Mouse (Mus musculus): ENCODE measurements around the gene Atg4d. TPM values are rescaled to one million over a fixed set of nuclear protein-coding genes. Genes with fewer than 3 reads are reported as not detected.
"Not testable (repeated sequence)": the region's sequence is repeated elsewhere in the genome, so short reads cannot be mapped to it uniquely, and the experiment has no call there.

Atg4d gene
- polyA plus RNA-seq, 1 experiment from 2014 or later = 48.5 TPM

DNA sequence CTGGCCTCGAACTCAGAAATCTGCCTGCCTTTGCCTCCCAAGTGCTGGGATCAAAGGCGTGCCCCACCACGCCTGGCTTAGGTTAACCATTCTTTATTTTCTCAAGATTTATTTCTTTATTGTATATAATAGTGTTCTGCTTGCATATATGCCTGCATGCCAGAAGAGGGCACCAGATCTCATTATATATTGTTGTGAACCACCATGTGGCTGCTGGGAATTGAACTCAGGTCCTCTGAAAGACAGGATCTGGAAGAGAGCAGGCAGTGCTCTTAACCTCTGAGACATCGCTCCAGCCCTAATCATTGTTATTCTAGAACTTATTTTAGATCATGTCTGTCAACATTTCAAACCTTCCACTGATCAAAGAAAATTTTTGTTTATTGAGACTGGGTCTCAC is 54.4 kb downstream of the Atg4d start:
- ATAC-seq (replicated peaks; ENCODE audit: insufficient number of reproducible peaks, insufficient read depth, low FRiP score, low read depth) = no peak
- Histone ChIP-seq H3K27ac (no peak overlapping the region), H3K36me3 (no peaks in the 10 kb centered on the region), H3K4me1 (replicated peaks) (peaks cover 30% of the 10 kb centered on the region), H3K9me3 (replicated peaks) (no peaks in the 10 kb centered on the region), H3K4me2 (no peak overlapping the region), H3K4me3 (no peak overlapping the region), H3K27me3 (no peaks in the 10 kb centered on the region), H3K9ac (no peak overlapping the region)
- WGBS = 92% methylated on average over 4 of the region's 4 CpGs

GRCm38 (mm10) chr9:21320280-21320618 is 55.2 kb downstream of the Atg4d start:
- peak overlapping the region; percentile 77 for H3K9ac ChIP-seq
- ATAC-seq (replicated peaks; ENCODE audit: insufficient number of reproducible peaks, insufficient read depth, low FRiP score, low read depth) = no peak; the same call in 1 of the 2 replicates
- no peaks in the 10 kb centered on the region for H3K9me3 ChIP-seq (replicated peaks)
- H3K4me3 ChIP-seq = peak overlapping the region; percentile 84
- H3K4me1 ChIP-seq (replicated peaks) = peaks cover 32% of the 10 kb centered on the region
- H3K27ac ChIP-seq = no peak overlapping the region
- WGBS = 32% methylated on average over 4 of the region's 4 CpGs
- H3K27me3 ChIP-seq = no peaks in the 10 kb centered on the region
- H3K4me2 ChIP-seq = peak overlapping the region; percentile 86
- H3K36me3 ChIP-seq = peaks cover 5% of the 10 kb centered on the region; the same call in 1 of the 2 replicates

GRCm38 (mm10) chr9:21320619-21321512 is 55.8 kb downstream of the Atg4d start, which contains the start of gene Slc44a2:
Gene Slc44a2 (plus strand): TSS chr9:21320698.
- H3K27ac ChIP-seq = peak within 1 kb of the TSS; percentile 78
- under 1% methylated on average over 52 of the region's 52 CpGs for WGBS

DNA sequence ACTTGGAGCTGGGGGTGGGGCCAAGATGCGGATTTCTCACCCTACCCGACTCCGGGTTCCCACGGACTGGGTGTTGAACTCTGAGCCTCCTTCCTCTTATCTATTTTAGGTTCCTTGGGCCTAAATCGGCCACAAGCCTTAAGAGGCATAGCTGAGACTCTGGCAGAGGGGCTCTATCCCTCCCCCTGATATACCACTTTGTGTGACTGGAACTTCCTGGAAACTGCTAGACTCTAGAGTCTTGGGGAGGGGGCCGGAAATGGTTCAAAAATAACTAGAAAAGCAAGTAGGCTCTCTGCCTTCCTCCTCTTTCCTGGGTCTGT is 56.4 kb downstream of the Atg4d start:
- Histone ChIP-seq H3K4me3 (peak overlapping the region; percentile 84), H3K36me3 (peaks cover 5% of the 10 kb centered on the region; the same call in 1 of the 2 replicates), H3K27ac (peak overlapping the region; percentile 78), H3K9ac (peak overlapping the region; percentile 77), H3K4me1 (replicated peaks) (peaks cover 32% of the 10 kb centered on the region), H3K9me3 (replicated peaks) (no peaks in the 10 kb centered on the region), H3K4me2 (peak overlapping the region; percentile 86), H3K27me3 (no peaks in the 10 kb centered on the region)
- 7% methylated on average over 6 of the region's 6 CpGs for WGBS
- ATAC-seq (replicated peaks; ENCODE audit: insufficient number of reproducible peaks, insufficient read depth, low FRiP score, low read depth) = 0 out of 2 replicates have a peak, but pooled peaks have one; percentile 14

More at GRCm38 (mm10) chr9:21320619-21321512, 55.8 kb downstream of the Atg4d start, which contains the start of gene Slc44a2:
- Histone ChIP-seq H3K36me3 (peaks cover 5% of the 10 kb centered on the region; the same call in 1 of the 2 replicates), H3K4me2 (peak within 1 kb of the TSS; percentile 86), H3K9ac (peak within 1 kb of the TSS; percentile 77), H3K9me3 (replicated peaks) (no peaks in the 10 kb centered on the region), H3K4me1 (replicated peaks) (peaks cover 32% of the 10 kb centered on the region), H3K4me3 (peak within 1 kb of the TSS; percentile 84), H3K27me3 (no peaks in the 10 kb centered on the region)
- ATAC-seq (replicated peaks; ENCODE audit: insufficient number of reproducible peaks, insufficient read depth, low FRiP score, low read depth) = peak; percentile 93

DNA sequence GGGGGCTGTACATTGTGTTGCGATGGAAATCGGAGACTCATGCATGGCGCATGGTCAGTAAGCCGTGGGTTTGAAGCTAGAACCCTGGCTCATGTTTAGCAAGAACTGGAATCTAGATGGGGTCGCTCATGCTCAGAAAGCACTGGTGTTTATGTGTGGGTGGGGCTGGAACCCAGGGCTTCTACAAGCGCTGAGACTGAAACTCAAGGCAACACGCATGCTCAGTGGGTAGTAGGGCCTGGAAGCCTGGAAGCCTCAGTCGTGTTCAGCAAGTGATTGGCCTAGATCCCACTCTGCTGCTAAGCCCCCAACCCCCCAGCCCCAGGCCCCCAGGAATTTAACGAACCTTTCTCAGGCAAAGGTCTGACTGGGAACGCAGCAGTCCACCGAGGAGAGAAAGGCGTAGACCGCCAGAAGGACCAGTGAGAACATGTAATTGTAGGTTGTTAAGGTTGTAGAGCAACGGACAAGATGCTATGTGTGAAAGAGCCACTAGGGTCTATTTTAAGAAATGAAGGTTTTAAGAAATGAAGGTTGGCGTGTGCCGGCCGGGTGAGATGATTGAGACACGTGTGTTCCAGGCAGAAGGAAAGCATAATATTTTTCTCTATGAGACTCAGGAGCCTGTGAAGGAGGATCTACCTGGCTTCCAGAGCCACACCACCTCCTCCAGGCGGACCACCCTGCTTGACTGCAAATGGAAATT is 57.3 kb downstream of the Atg4d start:
- no peak for ATAC-seq (replicated peaks; ENCODE audit: insufficient number of reproducible peaks, insufficient read depth, low FRiP score, low read depth)
- no peaks in the 10 kb centered on the region for H3K9me3 ChIP-seq (replicated peaks)
- H3K4me3 ChIP-seq = peak overlapping the region; percentile 84
- 65% methylated on average over 19 of the region's 19 CpGs for WGBS
- no peaks in the 10 kb centered on the region for H3K27me3 ChIP-seq
- H3K36me3 ChIP-seq = peaks cover 5% of the 10 kb centered on the region; the same call in 1 of the 2 replicates
- peak overlapping the region; percentile 78 for H3K27ac ChIP-seq
- peak overlapping the region; percentile 86 for H3K4me2 ChIP-seq
- peaks cover 36% of the 10 kb centered on the region for H3K4me1 ChIP-seq (replicated peaks)
- peak overlapping the region; percentile 77; the same call in 1 of the 2 replicates for H3K9ac ChIP-seq

GRCm38 (mm10) chr9:21322917-21323297 is 57.8 kb downstream of the Atg4d start:
- H3K36me3 ChIP-seq; H3K4me3 ChIP-seq; H3K9me3 ChIP-seq (replicated peaks); ATAC-seq (replicated peaks; ENCODE audit: insufficient number of reproducible peaks, insufficient read depth, low FRiP score, low read depth); H3K27me3 ChIP-seq; H3K9ac ChIP-seq; H3K27ac ChIP-seq: not testable (repeated sequence)
- WGBS = 84% methylated on average over 8 of the region's 8 CpGs
- Histone ChIP-seq H3K4me1 (replicated peaks) (peaks cover 40% of the 10 kb centered on the region), H3K4me2 (0 out of 2 replicates have a peak overlapping the region, but pooled peaks have one; percentile 86)

GRCm38 (mm10) chr9:21324269-21324668 is 59.2 kb downstream of the Atg4d start:
- H3K9ac ChIP-seq = no peak overlapping the region
- 81% methylated on average over 11 of the region's 11 CpGs for WGBS
- ATAC-seq (replicated peaks; ENCODE audit: insufficient number of reproducible peaks, insufficient read depth, low FRiP score, low read depth) = no peak
- no peak overlapping the region for H3K27ac ChIP-seq
- H3K4me2 ChIP-seq = no peak overlapping the region
- H3K9me3 ChIP-seq (replicated peaks) = no peaks in the 10 kb centered on the region
- no peaks in the 10 kb centered on the region for H3K27me3 ChIP-seq
- peaks cover 50% of the 10 kb centered on the region for H3K4me1 ChIP-seq (replicated peaks)
- H3K36me3 ChIP-seq = peaks cover 5% of the 10 kb centered on the region; the same call in 1 of the 2 replicates
- H3K4me3 ChIP-seq = no peak overlapping the region

Other genes starting within 250 kb of the Atg4d start
- 13.2 and 24.9 TPM in 2 replicates for gene Icam1, start 249.3 kb upstream of the Atg4d start, polyA plus RNA-seq (2015; fragmentation: Nextera tagmentation; extraction: Ambion mirVana)
- 1.9 and 2.8 TPM in 2 replicates for gene Icam4, start 235.9 kb upstream of the Atg4d start, polyA plus RNA-seq (2015; fragmentation: Nextera tagmentation; extraction: Ambion mirVana)
- gene Icam5, start 233.2 kb upstream of the Atg4d start, polyA plus RNA-seq (2015; fragmentation: Nextera tagmentation; extraction: Ambion mirVana) = 0.04 and 0.13 TPM in 2 replicates
- 0.42 TPM in 1 of 2 replicates, not detected in the other for gene Zglp1, start 198.2 kb upstream of the Atg4d start, polyA plus RNA-seq (2015; fragmentation: Nextera tagmentation; extraction: Ambion mirVana)
- gene Gm49373, start 192.2 kb upstream of the Atg4d start, polyA plus RNA-seq (2015; fragmentation: Nextera tagmentation; extraction: Ambion mirVana) = 0.26 and 0.79 TPM in 2 replicates
- 42.9 and 52.3 TPM in 2 replicates for gene Fdx1l, start 191.7 kb upstream of the Atg4d start, polyA plus RNA-seq (2015; fragmentation: Nextera tagmentation; extraction: Ambion mirVana)
- 1.1 and 2.3 TPM in 2 replicates for gene Gm38431, start 173.3 kb upstream of the Atg4d start, polyA plus RNA-seq (2015; fragmentation: Nextera tagmentation; extraction: Ambion mirVana)
- gene Raver1, start 173.3 kb upstream of the Atg4d start, polyA plus RNA-seq (2015; fragmentation: Nextera tagmentation; extraction: Ambion mirVana) = 33.5 and 53.2 TPM in 2 replicates
- gene Tyk2, start 134.1 kb upstream of the Atg4d start, polyA plus RNA-seq (2015; fragmentation: Nextera tagmentation; extraction: Ambion mirVana) = 12.2 and 16.6 TPM in 2 replicates
- gene Cdc37, start 115.3 kb upstream of the Atg4d start, polyA plus RNA-seq (2015; fragmentation: Nextera tagmentation; extraction: Ambion mirVana) = 203 and 229 TPM in 2 replicates
- gene Pde4a, start 99.6 kb upstream of the Atg4d start, polyA plus RNA-seq (2015; fragmentation: Nextera tagmentation; extraction: Ambion mirVana) = 13.0 and 13.5 TPM in 2 replicates
- gene Keap1, start 25.9 kb upstream of the Atg4d start, polyA plus RNA-seq (2015; fragmentation: Nextera tagmentation; extraction: Ambion mirVana) = 43.4 and 56.9 TPM in 2 replicates
- 0.05 and 0.11 TPM in 2 replicates for gene S1pr5, start 16.9 kb upstream of the Atg4d start, polyA plus RNA-seq (2015; fragmentation: Nextera tagmentation; extraction: Ambion mirVana)
- 10.4 and 12.5 TPM in 2 replicates for gene Kri1, start 22.7 kb downstream of the Atg4d start, polyA plus RNA-seq (2015; fragmentation: Nextera tagmentation; extraction: Ambion mirVana)
- gene Cdkn2d, start 26.1 kb downstream of the Atg4d start, polyA plus RNA-seq (2015; fragmentation: Nextera tagmentation; extraction: Ambion mirVana) = 88.6 and 96.4 TPM in 2 replicates
- 1.8 and 6.9 TPM in 2 replicates for gene Ap1m2, start 47.0 kb downstream of the Atg4d start, polyA plus RNA-seq (2015; fragmentation: Nextera tagmentation; extraction: Ambion mirVana)
- gene Slc44a2, start 55.4 kb downstream of the Atg4d start, polyA plus RNA-seq (2015; fragmentation: Nextera tagmentation; extraction: Ambion mirVana) = 56.8 and 81.4 TPM in 2 replicates
- 88.1 and 118 TPM in 2 replicates for gene Ilf3, start 102.6 kb downstream of the Atg4d start, polyA plus RNA-seq (2015; fragmentation: Nextera tagmentation; extraction: Ambion mirVana)
- gene Qtrt1, start 146.5 kb downstream of the Atg4d start, polyA plus RNA-seq (2015; fragmentation: Nextera tagmentation; extraction: Ambion mirVana) = 23.8 and 28.1 TPM in 2 replicates
- gene Dnm2, start 159.6 kb downstream of the Atg4d start, polyA plus RNA-seq (2015; fragmentation: Nextera tagmentation; extraction: Ambion mirVana) = 60.0 and 73.6 TPM in 2 replicates
- 78.8 and 92.6 TPM in 2 replicates for gene Tmed1, start 245.0 kb downstream of the Atg4d start, polyA plus RNA-seq (2015; fragmentation: Nextera tagmentation; extraction: Ambion mirVana)